Mouse (Mus musculus): ENCODE results near the gene Nlrp4e. TPM values are rescaled to one million over a fixed set of nuclear protein-coding genes. Genes with fewer than 3 reads are reported as not detected.
"Not testable (repeated sequence)": the region's sequence is repeated elsewhere in the genome, so short reads cannot be mapped to it uniquely, and the experiment has no call there.

The Nlrp4e gene
- polyA plus RNA-seq (2014; fragmentation: Nextera tagmentation; extraction: Ambion mirVana), result not detected in 2 replicates

- ATAC-seq (ENCODE audit: insufficient number of reproducible peaks, insufficient read depth, low FRiP score, low read depth); H3K9me3 ChIP-seq (ENCODE audit: control insufficient read depth, low read depth, low read length); H3K36me3 ChIP-seq (ENCODE audit: control insufficient read depth, insufficient read depth, low read length); H3K9ac ChIP-seq (replicated peaks; ENCODE audit: low read depth, low read length); H3K4me3 ChIP-seq (ENCODE audit: low read depth, low read length); H3K27me3 ChIP-seq (ENCODE audit: control insufficient read depth, insufficient read depth, low read length); H3K4me1 ChIP-seq (ENCODE audit: control insufficient read depth, insufficient read depth, low read length); H3K4me2 ChIP-seq (replicated peaks; ENCODE audit: low read depth, low read length); H3K27ac ChIP-seq (ENCODE audit: low read length): not testable (repeated sequence)
- 86% methylated on average over 3 of the region's 3 CpGs for whole genome bisulfite sequencing
Measured at GRCm38 (mm10) chr7:23300892-23301291, at the start of gene Nlrp4e. Nlrp4e (plus strand) TSS chr7:23301192.

- H3K4me1 ChIP-seq (ENCODE audit: control insufficient read depth, insufficient read depth, low read length); ATAC-seq (ENCODE audit: insufficient number of reproducible peaks, insufficient read depth, low FRiP score, low read depth); H3K4me3 ChIP-seq (ENCODE audit: low read depth, low read length); H3K27me3 ChIP-seq (ENCODE audit: control insufficient read depth, insufficient read depth, low read length); H3K27ac ChIP-seq (ENCODE audit: low read length); H3K9me3 ChIP-seq (ENCODE audit: control insufficient read depth, low read depth, low read length); H3K9ac ChIP-seq (replicated peaks; ENCODE audit: low read depth, low read length); H3K36me3 ChIP-seq (ENCODE audit: control insufficient read depth, insufficient read depth, low read length); H3K4me2 ChIP-seq (replicated peaks; ENCODE audit: low read depth, low read length): not testable (repeated sequence)
- WGBS, result no CpG with 5 or more reads among the region's 2 CpGs
Measured at GRCm38 (mm10) chr7:23251582-23251981, 49.4 kb upstream of the Nlrp4e start, which contains the start of gene Vmn1r166. Vmn1r166 (minus strand) TSS chr7:23251682.

GRCm38 (mm10) chr7:23278800-23279199 is 22.2 kb upstream of the Nlrp4e start, which contains the start of gene Gm6902:
Gm6902 (minus strand) TSS chr7:23278900.
- not testable (repeated sequence) for H3K4me2 ChIP-seq (replicated peaks; ENCODE audit: low read depth, low read length); H3K27me3 ChIP-seq (ENCODE audit: control insufficient read depth, insufficient read depth, low read length); H3K4me3 ChIP-seq (ENCODE audit: low read depth, low read length); H3K9me3 ChIP-seq (ENCODE audit: control insufficient read depth, low read depth, low read length); H3K9ac ChIP-seq (replicated peaks; ENCODE audit: low read depth, low read length); H3K27ac ChIP-seq (ENCODE audit: low read length); H3K4me1 ChIP-seq (ENCODE audit: control insufficient read depth, insufficient read depth, low read length); ATAC-seq (ENCODE audit: insufficient number of reproducible peaks, insufficient read depth, low FRiP score, low read depth); H3K36me3 ChIP-seq (ENCODE audit: control insufficient read depth, insufficient read depth, low read length)
- WGBS, result no CpG with 5 or more reads among the region's 2 CpGs

- not testable (repeated sequence) for H3K36me3 ChIP-seq (ENCODE audit: control insufficient read depth, insufficient read depth, low read length); H3K27ac ChIP-seq (ENCODE audit: low read length); H3K4me2 ChIP-seq (replicated peaks; ENCODE audit: low read depth, low read length); ATAC-seq (ENCODE audit: insufficient number of reproducible peaks, insufficient read depth, low FRiP score, low read depth); H3K27me3 ChIP-seq (ENCODE audit: control insufficient read depth, insufficient read depth, low read length); H3K4me1 ChIP-seq (ENCODE audit: control insufficient read depth, insufficient read depth, low read length); H3K4me3 ChIP-seq (ENCODE audit: low read depth, low read length); H3K9ac ChIP-seq (replicated peaks; ENCODE audit: low read depth, low read length)
- H3K9me3 ChIP-seq (ENCODE audit: control insufficient read depth, low read depth, low read length), result peaks cover 12% of the 10 kb centered on the region; the same call in 1 of the 2 replicates
- 91% methylated on average over 13 of the region's 13 CpGs for WGBS
Measured at GRCm38 (mm10) chr7:23358311-23358710, 57.3 kb downstream of the Nlrp4e start.

- Histone ChIP-seq H3K9me3 (ENCODE audit: control insufficient read depth, low read depth, low read length) (peaks cover 11% of the 10 kb centered on the region; the same call in 1 of the 2 replicates), H3K36me3 (ENCODE audit: control insufficient read depth, insufficient read depth, low read length) (no peaks in the 10 kb centered on the region), H3K27me3 (ENCODE audit: control insufficient read depth, insufficient read depth, low read length) (no peaks in the 10 kb centered on the region), H3K4me2 (replicated peaks; ENCODE audit: low read depth, low read length) (no peak within 1 kb of the TSS), H3K27ac (ENCODE audit: low read length) (no peak within 1 kb of the TSS), H3K9ac (replicated peaks; ENCODE audit: low read depth, low read length) (no peak within 1 kb of the TSS), H3K4me3 (ENCODE audit: low read depth, low read length) (no peak within 1 kb of the TSS), H3K4me1 (ENCODE audit: control insufficient read depth, insufficient read depth, low read length) (no peaks in the 10 kb centered on the region)
- WGBS, result 66% methylated on average over 10 of the region's 10 CpGs
- ATAC-seq (ENCODE audit: insufficient number of reproducible peaks, insufficient read depth, low FRiP score, low read depth), result no peak
Measured at GRCm38 (mm10) chr7:23385589-23385988, 84.6 kb downstream of the Nlrp4e start, which contains the start of gene Nlrp5. Nlrp5 (plus strand) TSS chr7:23385889.

Small RNA genes within 50 kb of the gene (microRNA-seq; reads per million reads assigned to microRNA genes)
- gene Gm25196, result not detected

Other genes starting within 250 kb of the Nlrp4e start
- not detected in 2 replicates for gene Vmn1r163, start 245.7 kb upstream of the Nlrp4e start, polyA plus RNA-seq (2014; fragmentation: Nextera tagmentation; extraction: Ambion mirVana)
- gene Gm8720, start 233.7 kb upstream of the Nlrp4e start, polyA plus RNA-seq (2014; fragmentation: Nextera tagmentation; extraction: Ambion mirVana), result not detected in 2 replicates
- not detected in 2 replicates for gene Gm10662, start 156.7 kb upstream of the Nlrp4e start, polyA plus RNA-seq (2014; fragmentation: Nextera tagmentation; extraction: Ambion mirVana)
- not detected in 2 replicates for gene Vmn1r165, start 83.9 kb upstream of the Nlrp4e start, polyA plus RNA-seq (2014; fragmentation: Nextera tagmentation; extraction: Ambion mirVana)
- gene Vmn1r166, start 49.5 kb upstream of the Nlrp4e start, polyA plus RNA-seq (2014; fragmentation: Nextera tagmentation; extraction: Ambion mirVana), result not detected in 2 replicates
- not detected in 2 replicates for gene Gm6902, start 22.3 kb upstream of the Nlrp4e start, polyA plus RNA-seq (2014; fragmentation: Nextera tagmentation; extraction: Ambion mirVana)
- not detected in 2 replicates for gene Nlrp5, start 84.7 kb downstream of the Nlrp4e start, polyA plus RNA-seq (2014; fragmentation: Nextera tagmentation; extraction: Ambion mirVana)
- gene Vmn1r167, start 206.0 kb downstream of the Nlrp4e start, polyA plus RNA-seq (2014; fragmentation: Nextera tagmentation; extraction: Ambion mirVana), result not detected in 2 replicates
- gene Vmn1r168, start 238.5 kb downstream of the Nlrp4e start, polyA plus RNA-seq (2014; fragmentation: Nextera tagmentation; extraction: Ambion mirVana), result not detected in 2 replicates